Mouse (Mus musculus) embryonic facial prominence, embryonic 11.5 days (tissue): ENCODE data around the gene Zfp385a. TPM values are rescaled to one million over a fixed set of nuclear protein-coding genes. Genes with fewer than 3 reads are reported as not detected.
A peak's percentile ranks its signal among the peaks of the same experiment; 100 is the strongest.

Source experiments
- ATAC-seq: fragments of 200-750 bp; cut with Nextera tagmentation; replicated peaks from 2 replicates; pipeline ENCODE4 v1.8.0; 2017; ENCODE audit warnings: low read depth; ENCODE audit not compliant: insufficient number of reproducible peaks, low FRiP score, low TSS enrichment
- DNase-seq: peaks from one replicate; pipeline ENCODE4 v3.0.0-alpha.2; 2015; ENCODE audit warnings: low spot score
- H3K27ac ChIP-seq: fragments of 300-500 bp; sonication (generic); replicated peaks from 2 replicates; pipeline ENCODE4 v1.5.1; 2014; ENCODE audit warnings: mild to moderate bottlenecking, low read depth, low read length, control low read depth
- H3K27me3 ChIP-seq: fragments of 300-500 bp; sonication (generic); 2 replicates; pipeline ENCODE4 v1.6.1; 2014; ENCODE audit warnings: mild to moderate bottlenecking, low read length, moderate library complexity, mixed read lengths; ENCODE audit not compliant: control insufficient read depth, insufficient read depth
- H3K36me3 ChIP-seq: fragments of 300-500 bp; sonication (generic); replicated peaks from 2 replicates; pipeline ENCODE4 v1.6.1; 2014; ENCODE audit warnings: low read depth, mild to moderate bottlenecking, low read length, moderate library complexity, mixed read lengths; ENCODE audit not compliant: control insufficient read depth, insufficient read depth
- H3K4me1 ChIP-seq: fragments of 300-500 bp; sonication (generic); 2 replicates; pipeline ENCODE4 v1.6.1; 2014; ENCODE audit warnings: low read length, mixed read lengths; ENCODE audit not compliant: control insufficient read depth, insufficient read depth
- H3K4me2 ChIP-seq: fragments of 300-500 bp; sonication (generic); 2 replicates; pipeline ENCODE4 v1.6.1; 2014; ENCODE audit warnings: low read depth, mild to moderate bottlenecking, control low read depth, low read length, moderate library complexity
- H3K4me3 ChIP-seq: fragments of 300-500 bp; sonication (generic); 2 replicates; pipeline ENCODE4 v1.5.1; 2014; ENCODE audit warnings: low read depth, low read length, control low read depth
- H3K9ac ChIP-seq: fragments of 300-500 bp; sonication (generic); replicated peaks from 2 replicates; pipeline ENCODE4 v1.6.1; 2014; ENCODE audit warnings: mild to moderate bottlenecking, control low read depth, low read length
- H3K9me3 ChIP-seq: fragments of 300-500 bp; sonication (generic); replicated peaks from 2 replicates; pipeline ENCODE4 v1.6.1; 2016; ENCODE audit warnings: mild to moderate bottlenecking, low read length, inconsistent platforms, mixed read lengths; ENCODE audit not compliant: control insufficient read depth
- WGBS: fragments of 180-500 bp; shearing (Covaris S2); extraction: QIAGEN DNeasy Blood & Tissue Kit; methylation state at CpG from one replicate; pipeline ENCODE4 v1.1.7; 2014; 5-methylcytosine and 5-hydroxymethylcytosine counted together
- polyA plus RNA-seq: library from polyadenylated mRNA; unstranded; fragments of >200 nt; fragmentation: Nextera tagmentation; extraction: Ambion mirVana; gene quantifications from 2 replicates; pipeline ENCODE4 v1.2.1, GENCODE M21; 2014

The Zfp385a gene
- polyA plus RNA-seq, 1 experiment from 2014 or later, result 12.2 TPM

DNA sequence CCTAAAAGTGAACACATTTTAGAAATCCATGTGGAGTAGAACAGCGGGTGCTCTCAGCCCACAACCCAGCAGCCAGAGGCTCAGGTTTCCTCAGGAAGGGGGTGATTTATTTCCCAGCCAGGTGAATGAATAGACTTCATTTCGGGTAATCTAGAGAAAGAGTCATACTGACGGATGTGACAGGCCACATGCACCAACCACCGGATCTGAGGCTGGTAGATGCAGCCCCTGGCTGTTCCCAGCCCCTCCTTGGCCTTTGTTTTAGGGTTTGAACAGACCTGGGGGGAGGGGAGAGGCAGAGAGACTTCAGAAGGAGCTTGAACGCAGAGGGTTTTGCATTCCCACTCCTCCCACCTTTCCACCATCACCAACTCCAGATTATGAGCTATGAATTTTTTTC lies 44.0 kb downstream of the Zfp385a start:
- Histone ChIP-seq H3K9me3 (no peaks in the 10 kb centered on the region), H3K4me2 (no peak overlapping the region), H3K9ac (0 out of 2 replicates have a peak overlapping the region, but pooled peaks have one; percentile 11), H3K4me1 (peaks cover 13% of the 10 kb centered on the region), H3K4me3 (no peak overlapping the region), H3K27me3 (no peaks in the 10 kb centered on the region), H3K27ac (peak overlapping the region; percentile 53), H3K36me3 (no peaks in the 10 kb centered on the region)
- ATAC-seq (peak; percentile 54; the same call in 1 of the 2 replicates), DNase-seq (peak; percentile 68)
- 4% methylated on average over 5 of the region's 5 CpGs for WGBS

DNA sequence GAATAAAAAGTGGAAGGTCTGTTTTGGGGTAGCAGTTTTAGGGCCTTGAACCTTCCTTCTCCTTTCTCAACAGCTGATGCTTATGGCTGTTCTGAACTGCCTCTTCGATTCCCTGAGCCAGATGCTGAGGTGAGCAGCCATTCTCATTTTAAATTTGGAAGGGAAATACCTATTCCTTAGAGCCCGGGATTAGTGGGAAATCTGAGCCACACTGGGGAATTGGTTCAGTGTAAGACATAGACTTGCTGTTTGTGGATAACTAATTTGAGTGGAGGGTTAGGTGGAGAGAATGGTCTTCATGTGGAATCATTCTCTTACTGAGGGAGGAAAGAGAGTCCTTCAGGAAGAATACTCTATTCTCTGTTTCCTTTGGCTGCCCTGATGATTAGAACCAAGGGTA lies 45.2 kb downstream of the Zfp385a start:
- ATAC-seq (no peak), DNase-seq (peak; percentile 60)
- Histone ChIP-seq H3K9ac (no peak overlapping the region), H3K9me3 (no peaks in the 10 kb centered on the region), H3K4me1 (peaks cover 11% of the 10 kb centered on the region), H3K4me3 (no peak overlapping the region), H3K27ac (no peak overlapping the region), H3K27me3 (no peaks in the 10 kb centered on the region), H3K4me2 (no peak overlapping the region), H3K36me3 (no peaks in the 10 kb centered on the region)
- 28% methylated on average over 2 of the region's 2 CpGs for WGBS

DNA sequence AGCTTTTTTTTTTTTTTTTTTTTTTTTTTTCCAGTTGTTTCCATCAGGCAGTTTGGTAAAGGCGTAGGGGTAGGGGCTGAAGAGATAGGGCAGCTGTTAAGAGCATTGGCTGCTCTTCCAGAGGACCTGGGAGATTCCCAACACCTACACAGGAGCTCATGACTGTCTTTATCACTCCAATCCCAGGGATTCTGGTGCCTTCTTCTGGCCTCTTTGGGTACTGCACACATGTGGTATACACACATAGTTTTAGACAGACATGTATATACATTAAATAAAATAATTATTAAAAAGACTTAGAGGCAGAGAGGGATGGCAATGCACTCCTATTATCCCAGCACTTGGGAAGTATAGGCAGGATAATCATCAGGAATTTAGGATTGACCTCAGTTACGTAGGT lies 46.5 kb downstream of the Zfp385a start:
- H3K36me3 ChIP-seq, result no peaks in the 10 kb centered on the region
- no peak overlapping the region for H3K4me3 ChIP-seq
- H3K9me3 ChIP-seq, result no peaks in the 10 kb centered on the region
- no peak for ATAC-seq
- 93% methylated on average over 2 of the region's 2 CpGs for WGBS
- no peak overlapping the region for H3K27ac ChIP-seq
- H3K4me1 ChIP-seq, result peaks cover 4% of the 10 kb centered on the region
- DNase-seq, result no peak
- no peak overlapping the region for H3K9ac ChIP-seq
- no peaks in the 10 kb centered on the region for H3K27me3 ChIP-seq
- no peak overlapping the region for H3K4me2 ChIP-seq

DNA sequence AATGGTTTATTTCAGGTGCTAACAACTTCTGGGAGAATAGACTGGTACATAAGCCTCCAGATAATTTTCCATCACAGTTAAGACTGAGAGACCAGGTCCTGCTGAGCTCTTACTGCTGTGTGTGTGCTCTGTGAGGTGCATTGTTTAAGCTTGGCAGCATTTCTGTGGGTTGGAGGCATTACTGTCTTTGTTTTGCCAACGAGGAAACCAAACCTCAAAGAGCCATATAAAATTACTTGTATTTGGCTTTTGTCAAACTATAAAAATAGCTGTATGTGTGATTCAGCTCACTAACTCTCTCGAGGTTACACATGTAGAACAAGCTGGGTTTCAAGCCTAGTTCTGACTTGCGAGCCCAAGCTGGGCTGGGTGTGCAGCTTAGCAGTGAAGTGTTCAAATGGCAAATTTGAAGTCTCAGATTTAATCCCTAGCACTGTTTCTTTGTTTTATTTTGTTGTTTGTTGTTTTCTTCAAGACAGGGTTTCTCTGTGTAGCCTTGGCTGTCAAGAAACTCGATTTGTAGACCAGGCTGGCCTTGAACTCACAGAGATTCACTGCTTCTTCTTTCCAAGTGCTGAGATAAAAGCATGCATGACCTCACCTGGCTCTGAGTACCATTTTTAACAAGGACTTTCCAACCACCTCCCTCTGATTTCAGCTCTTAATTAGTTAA lies 47.1 kb downstream of the Zfp385a start:
- Histone ChIP-seq H3K4me3 (no peak overlapping the region), H3K9ac (no peak overlapping the region)

DNA sequence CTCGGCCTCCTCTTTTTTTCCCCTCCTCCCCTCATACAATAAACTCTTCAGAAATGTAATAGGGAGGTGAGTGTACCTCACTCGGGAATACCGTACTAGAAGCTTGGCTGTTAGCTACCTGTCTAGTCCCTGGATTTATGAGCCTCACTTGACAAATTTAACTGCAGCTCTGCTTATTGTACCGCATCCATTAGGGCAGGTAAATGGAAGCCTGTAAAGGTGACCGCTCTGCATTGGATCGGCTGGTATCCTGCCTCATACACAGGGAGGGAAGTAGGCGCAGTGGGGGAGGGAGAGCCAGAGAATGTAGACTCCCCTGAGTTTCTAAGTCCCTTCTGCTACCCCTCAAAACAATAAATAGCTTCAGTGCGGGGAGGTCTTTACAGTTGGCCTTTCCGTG lies 49.0 kb downstream of the Zfp385a start:
- no peaks in the 10 kb centered on the region for H3K9me3 ChIP-seq
- no peak overlapping the region for H3K4me3 ChIP-seq
- H3K4me2 ChIP-seq, result no peak overlapping the region
- H3K36me3 ChIP-seq, result no peaks in the 10 kb centered on the region
- H3K27me3 ChIP-seq, result no peaks in the 10 kb centered on the region
- ATAC-seq (no peak), DNase-seq (no peak)
- 91% methylated on average over 9 of the region's 9 CpGs for WGBS
- peaks cover 4% of the 10 kb centered on the region for H3K4me1 ChIP-seq
- H3K9ac ChIP-seq, result no peak overlapping the region
- H3K27ac ChIP-seq, result no peak overlapping the region

More for the DNA sequence above, 47.1 kb downstream of the Zfp385a start:
- no peak overlapping the region for H3K4me2 ChIP-seq
- 90% methylated on average over 4 of the region's 4 CpGs for WGBS
- H3K9me3 ChIP-seq, result no peaks in the 10 kb centered on the region
- no peaks in the 10 kb centered on the region for H3K27me3 ChIP-seq
- DNase-seq (no peak), ATAC-seq (no peak)
- H3K4me1 ChIP-seq, result peaks cover 4% of the 10 kb centered on the region
- H3K36me3 ChIP-seq, result no peaks in the 10 kb centered on the region
- no peak overlapping the region for H3K27ac ChIP-seq

DNA sequence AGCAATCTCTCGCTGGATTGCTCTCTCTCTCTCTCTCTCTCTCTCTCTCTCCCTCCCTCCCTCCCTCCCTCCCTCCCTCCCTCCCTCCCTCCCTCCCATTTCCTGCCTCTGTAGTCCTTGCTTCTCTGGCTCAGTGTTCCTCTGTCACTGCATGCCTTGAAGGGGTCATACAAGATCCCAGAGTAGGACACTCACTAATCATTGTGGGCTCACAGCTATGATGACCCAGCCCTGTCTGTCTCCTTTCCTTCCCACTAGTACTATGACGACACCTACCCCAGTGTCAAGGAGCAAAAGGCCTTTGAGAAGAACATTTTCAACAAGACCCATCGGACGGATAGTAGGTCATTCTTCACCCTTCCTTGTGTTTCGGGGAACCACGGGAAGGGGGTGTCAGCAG lies 49.5 kb downstream of the Zfp385a start:
- Histone ChIP-seq H3K9me3 (no peaks in the 10 kb centered on the region), H3K4me1 (peaks cover 2% of the 10 kb centered on the region), H3K27ac (no peak overlapping the region), H3K36me3 (no peaks in the 10 kb centered on the region), H3K27me3 (no peaks in the 10 kb centered on the region), H3K9ac (no peak overlapping the region), H3K4me3 (no peak overlapping the region), H3K4me2 (no peak overlapping the region)
- 72% methylated on average over 6 of the region's 6 CpGs for WGBS
- no peak for ATAC-seq
- no peak for DNase-seq

DNA sequence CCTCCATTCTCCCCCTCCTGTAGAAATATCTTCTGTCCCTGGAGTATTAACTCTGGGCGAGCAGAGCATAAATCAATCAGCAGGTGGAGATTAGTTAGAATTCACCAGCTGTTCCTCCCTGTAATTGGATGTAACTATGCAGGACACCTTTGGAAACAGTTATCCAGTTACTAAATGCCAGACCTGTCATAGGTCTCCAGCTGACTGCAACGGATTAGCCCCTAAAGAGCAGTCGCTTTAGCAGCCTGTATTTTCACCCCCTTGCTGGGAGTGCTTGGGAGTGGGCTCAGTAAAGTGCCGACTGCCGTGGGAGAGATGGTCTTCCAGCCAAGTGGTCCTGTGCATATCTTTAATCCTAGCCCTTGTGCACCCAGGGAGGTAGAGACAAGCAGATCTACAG lies 50.3 kb downstream of the Zfp385a start:
- no peak overlapping the region for H3K4me3 ChIP-seq
- H3K9ac ChIP-seq, result no peak overlapping the region
- H3K36me3 ChIP-seq, result no peaks in the 10 kb centered on the region
- H3K4me2 ChIP-seq, result no peak overlapping the region
- no peak for DNase-seq
- no peak overlapping the region for H3K27ac ChIP-seq
- H3K4me1 ChIP-seq, result no peaks in the 10 kb centered on the region
- no peaks in the 10 kb centered on the region for H3K9me3 ChIP-seq
- H3K27me3 ChIP-seq, result no peaks in the 10 kb centered on the region
- 46% methylated on average over 5 of the region's 5 CpGs for WGBS
- ATAC-seq, result no peak

DNA sequence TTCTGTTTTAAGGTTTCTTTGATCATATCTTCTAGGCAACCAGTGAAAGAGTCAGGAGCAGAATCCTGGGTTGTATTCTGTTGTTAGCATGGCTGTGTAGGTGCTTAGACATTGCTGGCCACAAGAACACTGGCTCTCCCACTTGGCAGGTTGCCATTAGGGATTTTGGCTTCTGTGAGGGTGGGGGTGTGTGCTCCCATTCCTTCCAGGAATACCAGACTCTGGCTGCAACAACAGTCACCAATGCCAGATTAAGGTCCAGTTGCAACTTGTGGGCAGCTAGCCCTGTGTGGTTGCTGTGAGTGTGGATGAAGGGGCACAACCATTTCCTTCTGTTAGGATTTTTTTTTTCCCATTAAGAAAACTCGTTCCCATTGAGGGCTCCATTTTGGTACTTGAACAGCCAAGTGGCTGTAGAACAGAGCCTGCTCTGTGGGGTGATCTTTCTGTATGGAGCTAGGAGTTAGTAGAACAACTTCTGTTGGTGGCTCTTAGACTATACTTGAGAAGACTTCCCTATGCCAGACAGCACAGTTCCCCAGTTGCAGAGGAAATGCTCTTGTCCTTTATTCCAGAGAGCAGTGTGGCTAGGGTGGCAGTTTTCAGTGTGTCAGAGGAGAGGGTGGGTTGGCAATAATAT lies 54.0 kb downstream of the Zfp385a start:
- ATAC-seq (no peak), DNase-seq (no peak)
- Histone ChIP-seq H3K9me3 (no peaks in the 10 kb centered on the region), H3K27ac (no peak overlapping the region), H3K4me3 (no peak overlapping the region), H3K27me3 (no peaks in the 10 kb centered on the region), H3K4me1 (no peaks in the 10 kb centered on the region), H3K9ac (no peak overlapping the region), H3K4me2 (no peak overlapping the region), H3K36me3 (no peaks in the 10 kb centered on the region)
- WGBS, result 87% methylated on average over 1 of the region's 1 CpGs
